24 mouse cellular contexts compared by ENCODE assay signal in the genomic region with DNA sequence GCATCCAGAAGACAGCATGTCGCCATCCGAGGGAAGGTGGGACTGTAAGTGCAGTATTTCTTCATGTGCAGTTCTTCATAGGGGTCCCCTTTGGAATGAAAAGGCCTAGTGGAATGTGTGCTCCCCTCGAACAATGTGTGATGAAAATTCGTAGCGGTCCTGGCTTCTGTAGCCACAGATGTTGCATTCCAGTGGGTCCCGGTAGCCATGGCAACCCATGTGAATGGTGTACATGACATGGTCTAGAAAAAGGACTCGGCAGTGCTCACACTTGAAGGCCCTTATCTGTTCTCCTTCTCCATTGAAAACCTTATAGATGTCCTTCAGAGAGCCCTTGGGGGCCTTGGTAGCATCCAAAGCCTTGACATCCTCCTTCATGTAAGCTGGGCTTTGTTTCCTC.
DNase-seq lines count a peak whose midpoint lies in the region; ATAC-seq and TF ChIP-seq lines count a peak whose summit lies in the region.
"Had no signal": no experiment of that assay in that cellular context is flagged by ENCODE, and none has a peak within 500 bp of the region (broad histone marks: within the 10 kb centered on the region; RNA-seq: fewer than 3 reads in every experiment).

No protein-coding gene starts in this region.

- no peaks in the 10 kb centered on the region for H3K36me3 ChIP-seq in forebrain, embryonic 11.5 days (ENCODE audit: control insufficient read depth, insufficient read depth, low read length)
- H3K36me3 ChIP-seq in forebrain, postnatal 0 days (ENCODE audit: insufficient read depth) = no peaks in the 10 kb centered on the region
- 0 out of 2 replicates have a peak, but pooled peaks cover 4% of the 10 kb centered on the region for H3K36me3 ChIP-seq in midbrain, embryonic 12.5 days
- 0 out of 2 replicates have a peak, but pooled peaks cover 4% of the 10 kb centered on the region for H3K36me3 ChIP-seq in midbrain, embryonic 13.5 days
- no peaks in the 10 kb centered on the region for H3K36me3 ChIP-seq in forebrain, embryonic 13.5 days (ENCODE audit: poor library complexity, severe bottlenecking)
- no peaks in the 10 kb centered on the region for H3K36me3 ChIP-seq in midbrain, postnatal 0 days (ENCODE audit: insufficient read depth, low read length)
- H3K36me3 ChIP-seq in kidney, embryonic 14.5 days (ENCODE audit: control insufficient read depth, insufficient read depth, low read length) = no peaks in the 10 kb centered on the region
- H3K36me3 ChIP-seq: heart, embryonic 15.5 days; limb, embryonic 15.5 days; liver, embryonic 15.5 days had no signal

- no peaks in the 10 kb centered on the region; the same call in 1 of the 2 replicates for H3K4me1 ChIP-seq in forebrain, embryonic 11.5 days (replicated peaks; ENCODE audit: control insufficient read depth, insufficient read depth, low read length)
- H3K4me1 ChIP-seq in forebrain, postnatal 0 days (ENCODE audit: insufficient read depth) = no peaks in the 10 kb centered on the region
- peaks cover 6% of the 10 kb centered on the region for H3K4me1 ChIP-seq in midbrain, embryonic 12.5 days
- peaks cover 5% of the 10 kb centered on the region for H3K4me1 ChIP-seq in midbrain, embryonic 13.5 days (replicated peaks)
- peaks cover 17% of the 10 kb centered on the region for H3K4me1 ChIP-seq in forebrain, embryonic 13.5 days
- H3K4me1 ChIP-seq in midbrain, postnatal 0 days (ENCODE audit: insufficient read depth, low read length) = no peaks in the 10 kb centered on the region
- H3K4me1 ChIP-seq in kidney, embryonic 14.5 days (ENCODE audit: control insufficient read depth, insufficient read depth, low read length) = no peaks in the 10 kb centered on the region
- H3K4me1 ChIP-seq: embryonic facial prominence, embryonic 13.5 days; heart, embryonic 15.5 days; kidney, embryonic 15.5 days; limb, embryonic 15.5 days had no signal

- WGBS in forebrain, embryonic 11.5 days = 55% methylated on average over 7 of the region's 7 CpGs
- WGBS in forebrain, postnatal 0 days = 40% methylated on average over 7 of the region's 7 CpGs
- 41% methylated on average over 7 of the region's 7 CpGs for WGBS in midbrain, embryonic 12.5 days
- 30% methylated on average over 7 of the region's 7 CpGs for WGBS in midbrain, embryonic 13.5 days
- 36% methylated on average over 7 of the region's 7 CpGs for WGBS in forebrain, embryonic 13.5 days
- WGBS in midbrain, postnatal 0 days = 35% methylated on average over 7 of the region's 7 CpGs
- WGBS in kidney, embryonic 14.5 days = 88% methylated on average over 7 of the region's 7 CpGs

- no peak overlapping the region for H3K4me3 ChIP-seq in forebrain, embryonic 11.5 days (ENCODE audit: low read depth, low read length)
- no peak overlapping the region for H3K4me3 ChIP-seq in forebrain, postnatal 0 days (ENCODE audit: low read depth, low read length)
- H3K4me3 ChIP-seq in midbrain, embryonic 12.5 days = no peak overlapping the region
- H3K4me3 ChIP-seq in midbrain, embryonic 13.5 days (replicated peaks) = no peak overlapping the region
- H3K4me3 ChIP-seq in forebrain, embryonic 13.5 days = no peak overlapping the region
- no peak overlapping the region for H3K4me3 ChIP-seq in midbrain, postnatal 0 days (ENCODE audit: low read depth, low read length)
- no peak overlapping the region for H3K4me3 ChIP-seq in kidney, embryonic 14.5 days (ENCODE audit: low read length)
- H3K4me3 ChIP-seq: embryonic facial prominence, embryonic 13.5 days; heart, embryonic 15.5 days; kidney, embryonic 15.5 days; limb, embryonic 15.5 days; liver, embryonic 15.5 days; myocyte had no signal

- no peaks in the 10 kb centered on the region for H3K9me3 ChIP-seq in forebrain, embryonic 11.5 days (ENCODE audit: control insufficient read depth, low read length)
- no peaks in the 10 kb centered on the region for H3K9me3 ChIP-seq in forebrain, postnatal 0 days (ENCODE audit: low read length)
- no peaks in the 10 kb centered on the region for H3K9me3 ChIP-seq in midbrain, embryonic 12.5 days
- H3K9me3 ChIP-seq in midbrain, embryonic 13.5 days = no peaks in the 10 kb centered on the region
- no peaks in the 10 kb centered on the region for H3K9me3 ChIP-seq in forebrain, embryonic 13.5 days (replicated peaks)
- H3K9me3 ChIP-seq in midbrain, postnatal 0 days (ENCODE audit: low read length) = no peaks in the 10 kb centered on the region
- H3K9me3 ChIP-seq in kidney, embryonic 14.5 days (ENCODE audit: control insufficient read depth, low read length) = no peaks in the 10 kb centered on the region
- H3K9me3 ChIP-seq: embryonic facial prominence, embryonic 13.5 days; heart, embryonic 15.5 days; kidney, embryonic 15.5 days; limb, embryonic 15.5 days; liver, embryonic 15.5 days had no signal

- H3K9ac ChIP-seq in forebrain, embryonic 11.5 days (ENCODE audit: low read length) = no peak overlapping the region
- no peak overlapping the region for H3K9ac ChIP-seq in forebrain, postnatal 0 days
- H3K9ac ChIP-seq in midbrain, embryonic 12.5 days (replicated peaks) = no peak overlapping the region
- no peak overlapping the region for H3K9ac ChIP-seq in midbrain, embryonic 13.5 days (replicated peaks)
- H3K9ac ChIP-seq in forebrain, embryonic 13.5 days = no peak overlapping the region
- H3K9ac ChIP-seq in midbrain, postnatal 0 days (replicated peaks; ENCODE audit: low read length, poor library complexity, severe bottlenecking) = no peak overlapping the region
- no peak overlapping the region for H3K9ac ChIP-seq in kidney, embryonic 14.5 days (ENCODE audit: low read depth, low read length)
- H3K9ac ChIP-seq: embryonic facial prominence, embryonic 13.5 days; heart, embryonic 15.5 days; kidney, embryonic 15.5 days; limb, embryonic 15.5 days; liver, embryonic 15.5 days had no signal

- no peak for TF ChIP-seq CTCF in forebrain, postnatal 0 days (IDR thresholded peaks at IDR 0.05; ENCODE audit: low read depth)
- TF ChIP-seq CTCF in midbrain, postnatal 0 days (IDR thresholded peaks at IDR 0.05) = no peak

- H3K4me2 ChIP-seq in forebrain, embryonic 11.5 days (ENCODE audit: low read depth, low read length, severe bottlenecking) = no peak overlapping the region
- H3K4me2 ChIP-seq in forebrain, postnatal 0 days (ENCODE audit: low read depth) = no peak overlapping the region
- H3K4me2 ChIP-seq in midbrain, embryonic 12.5 days (replicated peaks) = no peak overlapping the region
- H3K4me2 ChIP-seq in midbrain, embryonic 13.5 days (replicated peaks) = no peak overlapping the region
- no peak overlapping the region for H3K4me2 ChIP-seq in forebrain, embryonic 13.5 days
- H3K4me2 ChIP-seq in midbrain, postnatal 0 days (ENCODE audit: low read depth, low read length, poor library complexity, severe bottlenecking) = no peak overlapping the region
- no peak overlapping the region for H3K4me2 ChIP-seq in kidney, embryonic 14.5 days (replicated peaks; ENCODE audit: low read depth, low read length)
- H3K4me2 ChIP-seq: embryonic facial prominence, embryonic 13.5 days; heart, embryonic 15.5 days; kidney, embryonic 15.5 days; limb, embryonic 15.5 days; liver, embryonic 15.5 days had no signal

- ATAC-seq in forebrain, embryonic 11.5 days (replicated peaks; ENCODE audit: low FRiP score) = peak; percentile 58
- no peak for ATAC-seq in forebrain, postnatal 0 days
- ATAC-seq in midbrain, embryonic 12.5 days (ENCODE audit: low FRiP score, low read depth) = peak; percentile 44; the same call in 1 of the 2 replicates
- ATAC-seq in midbrain, embryonic 13.5 days = no peak
- peak; percentile 39; the same call in 1 of the 2 replicates for ATAC-seq in forebrain, embryonic 13.5 days
- no peak for ATAC-seq in midbrain, postnatal 0 days (ENCODE audit: low FRiP score)
- ATAC-seq in kidney, embryonic 14.5 days (ENCODE audit: low FRiP score, low TSS enrichment) = no peak
- ATAC-seq: intestine, embryonic 16.5 days; Patski had no signal

- H3K27me3 ChIP-seq in forebrain, embryonic 11.5 days (ENCODE audit: control insufficient read depth, insufficient read depth, low read length) = no peaks in the 10 kb centered on the region
- no peaks in the 10 kb centered on the region for H3K27me3 ChIP-seq in forebrain, postnatal 0 days (ENCODE audit: insufficient read depth, low read length)
- no peaks in the 10 kb centered on the region for H3K27me3 ChIP-seq in midbrain, embryonic 12.5 days
- no peaks in the 10 kb centered on the region for H3K27me3 ChIP-seq in midbrain, embryonic 13.5 days
- H3K27me3 ChIP-seq in forebrain, embryonic 13.5 days = no peaks in the 10 kb centered on the region
- no peaks in the 10 kb centered on the region for H3K27me3 ChIP-seq in midbrain, postnatal 0 days (ENCODE audit: insufficient read depth, low read length)
- H3K27me3 ChIP-seq in kidney, embryonic 14.5 days (ENCODE audit: control insufficient read depth, insufficient read depth, low read length) = no peaks in the 10 kb centered on the region
- H3K27me3 ChIP-seq: embryonic facial prominence, embryonic 13.5 days; heart, embryonic 15.5 days; kidney, embryonic 15.5 days; limb, embryonic 15.5 days; liver, embryonic 15.5 days; Patski had no signal

- DNase-seq in forebrain, embryonic 11.5 days (ENCODE audit: low spot score) = peak; percentile 60
- DNase-seq in forebrain, postnatal 0 days = no peak
- DNase-seq in midbrain, postnatal 0 days (ENCODE audit: low spot score) = peak; percentile 10
- DNase-seq in adrenal gland, postnatal 25 days = no peak
- DNase-seq: adrenal gland, postnatal 14 days; cerebellum, adult 18-20 months; cerebellum, postnatal 25 days; gastrocnemius, postnatal 36 days; heart, postnatal 4 days; layer of hippocampus, postnatal 36 days; lung, postnatal 10 days; retina, postnatal 1 day had no signal

- H3K27ac ChIP-seq in forebrain, embryonic 11.5 days (ENCODE audit: low read depth, low read length) = no peak overlapping the region
- no peak overlapping the region for H3K27ac ChIP-seq in forebrain, postnatal 0 days (ENCODE audit: low read depth, low read length)
- no peak overlapping the region for H3K27ac ChIP-seq in midbrain, embryonic 12.5 days (replicated peaks)
- no peak overlapping the region for H3K27ac ChIP-seq in midbrain, embryonic 13.5 days
- H3K27ac ChIP-seq in forebrain, embryonic 13.5 days = no peak overlapping the region
- H3K27ac ChIP-seq in midbrain, postnatal 0 days (ENCODE audit: low read depth, low read length) = no peak overlapping the region
- H3K27ac ChIP-seq in kidney, embryonic 14.5 days (ENCODE audit: low read depth, low read length) = no peak overlapping the region
- H3K27ac ChIP-seq: embryonic facial prominence, embryonic 13.5 days; heart, embryonic 15.5 days; kidney, embryonic 15.5 days; limb, embryonic 15.5 days; liver, embryonic 15.5 days had no signal

Comparison
In these comparisons a context has a peak if more than half of its experiments do, and no peak if none do; other contexts are left out.
1. ATAC-seq: peak in forebrain, embryonic 11.5 days (single experiment), midbrain, embryonic 12.5 days (single experiment) and forebrain, embryonic 13.5 days (single experiment); none in forebrain, postnatal 0 days (single experiment), midbrain, embryonic 13.5 days (single experiment), midbrain, postnatal 0 days (single experiment) and kidney, embryonic 14.5 days (single experiment).
2. DNase-seq: peak in forebrain, embryonic 11.5 days (single experiment) and midbrain, postnatal 0 days (single experiment); none in forebrain, postnatal 0 days (single experiment) and adrenal gland, postnatal 25 days (single experiment).